Mouse (Mus musculus) layer of hippocampus, adult 9-10 months (tissue): ENCODE measurements around the gene Aspscr1.

Experiments
- DNase-seq: peaks from one replicate; pipeline ENCODE4 v3.0.0; 2022; ENCODE audit warnings: low spot score

The Aspscr1 gene

DNA sequence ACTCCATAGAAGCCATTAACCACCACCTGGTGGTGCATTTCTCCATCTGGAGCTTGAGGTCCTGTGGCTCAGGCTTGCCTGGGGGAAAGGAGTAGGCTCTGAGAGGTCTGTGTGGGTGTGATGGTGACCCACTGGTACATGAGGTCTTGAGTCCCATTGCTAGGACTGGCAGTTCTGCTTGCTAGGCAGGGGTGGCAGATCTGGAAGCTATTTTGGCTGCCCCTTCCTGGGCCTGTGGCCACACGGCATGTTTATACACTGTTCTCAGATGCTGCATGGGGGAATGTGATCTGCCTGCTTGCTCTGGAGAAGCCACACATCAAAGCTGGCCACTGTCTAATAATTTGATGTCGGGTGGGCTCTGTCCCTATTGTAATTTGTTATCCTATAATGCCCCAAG is 11.3 kb downstream of the Aspscr1 start:
- DNase-seq, result no peak

DNA sequence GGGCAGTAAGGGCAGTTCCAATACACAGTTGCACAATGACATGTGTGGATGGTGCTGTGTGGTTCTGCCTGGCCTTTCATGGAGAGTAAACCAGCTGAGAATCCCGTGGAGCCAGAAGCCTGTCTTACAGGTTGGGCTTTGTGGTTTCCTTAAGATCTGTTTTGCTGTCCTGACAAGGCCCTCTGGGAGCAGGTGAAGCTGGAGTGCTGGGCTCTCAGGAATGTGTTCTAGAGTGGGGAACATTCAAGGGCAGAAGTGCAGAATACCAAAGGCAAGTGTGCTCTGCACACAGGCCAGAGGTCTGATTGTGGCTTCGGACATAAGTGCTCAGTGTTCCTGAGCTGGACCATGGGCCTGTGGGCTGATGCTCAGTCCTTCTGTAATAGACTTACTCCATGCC is 11.9 kb downstream of the Aspscr1 start:
- no peak for DNase-seq

DNA sequence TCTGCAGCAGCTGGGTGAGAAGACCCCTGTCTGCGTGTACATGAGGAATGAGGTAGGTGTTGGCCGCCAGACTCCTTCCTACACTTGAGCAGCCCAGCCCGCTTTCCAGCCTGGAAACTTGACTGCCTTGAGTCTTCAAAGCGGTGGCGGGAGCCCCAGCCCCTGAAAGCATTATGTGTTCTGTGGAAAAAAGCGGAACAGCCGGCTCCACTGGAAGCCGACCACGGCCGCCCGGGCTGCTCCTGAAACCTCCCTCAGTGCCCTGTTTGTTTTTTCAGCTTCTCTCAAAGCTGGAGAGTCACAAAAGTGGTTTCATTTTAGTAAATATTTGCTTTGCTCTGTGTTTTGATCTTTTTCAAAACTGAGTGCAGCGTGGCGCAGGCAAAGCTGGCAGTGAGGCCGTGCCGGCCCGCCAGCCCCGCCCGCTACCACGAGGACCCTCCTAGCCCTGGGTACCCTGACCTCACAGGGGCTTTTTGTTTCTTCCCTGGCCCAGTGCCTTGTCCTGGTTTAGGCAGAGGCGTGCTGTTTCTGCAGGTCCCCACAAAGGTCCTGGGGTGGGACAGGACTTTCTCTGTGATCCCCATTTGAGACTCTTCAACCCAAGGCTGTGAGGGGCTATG is 14.0 kb downstream of the Aspscr1 start:
- no peak for DNase-seq

DNA sequence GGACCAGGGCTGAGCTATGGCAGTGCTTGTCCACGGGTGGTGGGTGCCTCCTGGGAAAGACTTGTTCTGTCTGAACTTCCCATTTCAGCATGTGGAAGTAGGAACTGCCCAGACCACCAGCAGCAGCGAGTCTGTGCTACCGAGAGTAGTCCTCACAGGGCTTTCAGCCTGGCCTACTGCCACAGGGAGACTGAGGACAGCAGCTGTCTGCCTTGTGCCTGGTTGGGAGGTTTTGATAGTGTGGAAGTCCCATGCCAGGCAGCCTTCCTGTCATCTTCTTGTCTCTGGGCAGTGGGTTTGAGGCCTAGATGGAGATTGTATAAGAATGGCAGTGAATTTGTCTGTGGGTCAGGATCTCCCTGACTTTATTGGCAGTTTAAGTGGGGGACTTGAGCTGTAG is 16.6 kb downstream of the Aspscr1 start:
- DNase-seq, result no peak

DNA sequence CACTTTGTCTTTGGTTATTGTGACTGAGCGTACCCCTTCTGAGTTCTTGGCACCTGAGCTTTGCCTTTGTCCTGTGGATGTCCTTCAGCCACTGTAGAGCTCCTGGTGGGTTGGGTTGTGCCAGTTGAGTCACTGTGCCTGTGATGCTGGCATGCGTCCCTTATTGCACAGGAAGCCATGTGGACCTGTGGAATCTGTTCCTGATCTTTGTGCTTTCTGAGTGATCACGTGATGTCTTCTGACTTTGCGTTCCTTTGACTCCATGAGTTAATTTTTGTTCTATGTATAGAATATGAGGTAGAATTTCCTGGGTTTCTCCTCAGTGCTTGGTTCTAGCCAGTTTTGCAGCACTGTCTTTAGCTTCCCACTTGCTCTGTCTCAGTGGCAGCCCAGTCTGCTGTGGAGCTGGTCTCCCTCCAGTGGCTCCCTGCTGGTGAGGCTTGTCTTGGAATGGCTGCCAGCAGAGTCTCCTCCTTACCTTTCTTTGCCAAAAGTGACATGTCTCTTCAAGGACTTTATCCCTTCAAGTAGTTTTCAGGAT is 19.8 kb downstream of the Aspscr1 start:
- no peak for DNase-seq

DNA sequence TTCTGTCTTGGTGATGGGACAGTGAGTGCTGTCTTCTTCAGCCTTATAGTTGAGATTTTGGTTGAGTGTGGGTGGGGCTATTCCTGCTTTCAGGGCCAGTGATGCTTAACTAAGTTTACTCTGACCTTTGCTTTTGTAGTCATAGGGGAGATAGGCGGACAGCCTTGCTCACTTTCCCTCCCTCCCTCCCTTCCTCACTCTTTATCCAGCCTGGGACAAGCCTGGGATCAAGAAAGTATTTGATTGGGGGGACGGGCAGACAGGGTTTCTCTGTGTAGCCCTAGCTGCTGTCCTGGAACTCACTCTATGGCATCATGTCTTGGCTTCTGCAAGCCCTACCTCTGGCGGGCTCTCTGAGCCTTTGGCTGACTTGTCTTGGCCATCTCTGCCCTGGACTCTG is 20.7 kb downstream of the Aspscr1 start:
- no peak for DNase-seq

DNA sequence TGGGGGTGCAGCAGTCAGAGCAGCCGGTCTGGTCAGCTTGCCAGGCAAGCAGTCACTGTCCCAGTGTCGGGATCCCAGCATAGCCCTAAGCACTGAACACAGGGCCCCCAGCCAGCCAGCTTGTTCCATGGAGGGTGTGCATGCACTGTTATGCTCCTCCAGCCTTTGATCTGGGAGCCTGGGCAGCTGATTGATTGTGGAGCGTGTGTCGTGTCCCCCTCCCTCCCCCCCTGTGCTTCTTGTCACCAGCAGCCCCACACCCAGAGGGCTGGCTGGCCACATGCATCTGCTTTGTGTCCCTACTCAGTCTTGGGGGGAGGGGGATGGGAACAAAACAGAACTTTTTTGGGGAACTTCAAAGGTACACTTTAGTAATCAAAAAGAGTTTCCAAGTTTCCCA is 22.4 kb downstream of the Aspscr1 start:
- DNase-seq, result no peak

DNA sequence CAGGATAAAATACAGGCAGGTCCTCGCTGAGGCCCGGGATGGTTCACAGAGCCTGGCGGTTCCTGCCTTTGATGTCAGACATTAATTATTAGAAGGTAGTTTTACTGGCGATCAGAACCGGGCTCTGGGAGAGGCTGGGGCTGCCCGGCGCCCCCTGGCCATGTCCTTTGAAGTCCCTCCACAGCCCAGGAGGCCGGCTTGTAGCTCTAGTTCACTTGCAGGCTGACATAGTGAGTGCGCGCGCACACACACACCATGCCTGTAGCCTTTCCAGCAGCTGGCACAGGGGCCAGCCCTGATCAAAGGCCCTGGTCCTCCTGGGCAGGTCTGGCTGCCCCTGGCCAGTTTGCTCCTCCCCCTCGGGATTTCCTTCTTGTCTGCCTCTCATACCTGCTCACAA is 22.9 kb downstream of the Aspscr1 start:
- DNase-seq, result no peak

DNA sequence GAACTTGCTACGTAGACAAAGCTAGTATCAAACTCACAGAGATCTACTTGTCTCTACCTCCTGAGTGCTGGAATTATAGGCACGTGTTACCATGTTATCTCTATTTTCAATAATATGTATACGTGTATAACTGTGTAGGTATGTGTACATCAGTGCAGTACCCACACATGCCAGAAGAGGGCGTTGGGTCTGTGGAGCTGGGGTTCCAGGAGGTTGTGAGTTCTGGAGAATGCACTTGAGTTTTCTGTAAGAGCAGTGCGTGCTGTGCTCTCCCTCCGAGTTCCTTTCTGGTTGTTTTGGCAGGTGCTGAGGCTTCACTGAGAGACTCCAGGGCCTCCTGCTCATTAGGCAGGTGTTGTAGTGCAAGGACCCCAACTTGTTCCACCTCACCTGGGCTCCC is 23.8 kb downstream of the Aspscr1 start:
- no peak for DNase-seq

DNA sequence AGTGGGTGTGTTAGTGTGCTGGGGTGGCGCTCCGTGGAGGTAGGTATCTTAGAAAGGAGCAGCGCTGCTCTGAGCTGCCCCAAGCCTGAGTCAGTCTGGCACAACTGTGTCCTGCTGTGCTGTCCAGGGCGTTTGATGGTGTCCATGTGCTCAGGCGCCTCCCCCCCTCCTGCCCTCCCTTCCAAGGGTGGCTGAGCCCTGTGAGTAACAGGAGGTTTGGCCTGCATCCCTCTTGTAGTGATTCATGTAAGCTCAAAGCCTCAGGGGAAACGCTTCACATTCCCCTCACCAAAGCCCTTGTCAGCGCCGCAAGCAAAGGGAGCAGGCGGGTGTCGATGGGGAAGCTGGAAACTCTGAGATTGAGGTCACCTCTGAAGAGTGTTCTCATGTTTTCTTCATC is 25.0 kb downstream of the Aspscr1 start:
- no peak for DNase-seq

DNA sequence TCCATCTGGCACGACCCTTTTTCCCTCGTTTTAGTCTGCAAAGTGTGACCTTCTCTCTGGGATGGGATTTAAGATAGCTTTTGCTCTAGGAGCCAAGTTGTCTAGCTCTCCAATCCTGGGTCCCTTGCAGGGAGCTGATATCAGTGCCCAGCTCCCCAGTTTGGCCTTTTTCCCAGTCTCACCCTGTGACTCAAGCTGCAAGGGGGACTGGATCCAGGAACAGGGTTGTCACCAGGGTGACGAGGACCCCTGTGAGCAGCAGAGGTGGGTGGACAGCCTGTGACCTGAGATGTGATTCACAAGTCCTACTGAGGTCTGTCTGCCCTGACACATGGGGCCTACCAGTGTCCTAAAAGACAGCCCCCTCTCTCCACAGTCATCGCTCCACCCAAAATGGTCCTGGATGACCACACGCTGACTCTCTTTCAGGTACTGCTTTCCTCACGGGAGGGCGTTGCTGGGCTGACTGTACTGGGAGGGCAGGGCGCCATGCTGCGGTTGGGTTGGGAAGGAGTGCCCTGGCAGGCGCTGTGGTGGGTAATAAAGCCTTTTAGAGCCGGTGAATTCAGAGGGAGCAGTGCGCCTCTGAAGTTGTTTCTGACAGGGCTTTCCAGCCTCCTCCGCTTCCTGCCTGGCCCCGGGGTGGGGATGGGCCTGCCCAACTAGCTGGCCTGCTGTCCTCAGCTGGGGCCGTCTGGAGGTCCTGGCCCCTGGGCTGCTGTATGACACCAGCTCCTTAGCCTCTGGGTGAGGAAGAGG is 31.1 kb downstream of the Aspscr1 start:
- DNase-seq, result no peak

DNA sequence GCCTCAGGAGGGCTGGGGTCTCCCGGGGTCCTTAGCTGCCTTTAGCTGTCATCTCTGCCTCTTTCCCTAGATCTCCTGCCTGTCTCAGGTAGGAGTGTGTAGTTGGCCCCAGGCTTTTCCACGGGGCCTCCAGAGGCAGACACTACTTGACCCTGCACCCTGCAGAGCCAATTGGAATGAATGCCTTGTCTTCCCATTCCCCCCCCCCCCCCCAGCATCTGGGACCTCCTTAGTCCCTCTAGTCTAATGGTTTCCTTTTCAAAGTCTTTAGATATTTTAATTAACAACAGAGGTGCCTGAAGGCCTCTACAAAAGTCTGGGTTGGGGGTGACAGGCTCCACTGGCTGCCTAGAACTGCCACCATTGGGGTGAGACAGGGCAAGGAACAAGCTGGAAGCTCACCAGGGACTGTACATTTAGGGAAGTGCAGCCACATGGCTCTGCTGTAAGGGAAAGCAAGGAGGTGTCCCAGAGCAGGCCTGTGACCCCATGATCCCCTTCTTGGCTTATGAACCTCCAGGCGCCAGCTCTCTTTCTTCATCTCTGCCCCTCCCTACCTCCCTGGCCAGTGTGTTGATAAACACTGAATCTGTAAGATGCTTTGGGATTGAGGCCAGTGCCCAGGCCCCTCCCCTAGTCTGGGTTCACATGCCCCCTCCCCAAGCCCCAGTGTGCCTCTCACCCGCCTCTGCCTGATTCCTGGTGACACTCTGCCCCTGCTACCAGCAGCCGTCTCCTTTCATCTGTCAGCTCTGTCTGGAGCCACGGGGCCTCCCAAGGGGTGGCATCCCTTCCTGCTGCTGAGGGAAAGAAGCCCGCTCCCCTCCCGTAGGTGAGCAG is 31.9 kb downstream of the Aspscr1 start:
- no peak for DNase-seq

DNA sequence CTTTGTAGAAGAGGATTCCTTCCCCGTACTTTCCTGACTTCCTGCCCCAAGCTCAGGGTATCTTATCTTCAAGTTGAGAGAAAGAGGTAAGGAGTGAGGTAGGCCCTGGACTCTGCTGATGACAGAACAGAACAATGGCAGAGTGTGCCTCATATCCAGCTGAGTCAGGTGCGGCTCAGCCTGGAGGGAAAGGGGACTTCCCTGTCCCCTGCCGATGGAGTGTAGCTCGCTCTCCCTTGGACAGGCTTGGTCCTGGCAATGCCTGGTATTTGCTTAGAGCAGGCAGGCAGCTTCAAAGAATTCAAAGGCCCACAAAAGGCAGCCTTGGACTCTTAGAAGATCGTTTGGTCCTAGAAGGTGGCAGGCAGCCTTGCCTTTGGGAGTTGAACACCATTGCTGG is 33.3 kb downstream of the Aspscr1 start:
- no peak for DNase-seq

DNA sequence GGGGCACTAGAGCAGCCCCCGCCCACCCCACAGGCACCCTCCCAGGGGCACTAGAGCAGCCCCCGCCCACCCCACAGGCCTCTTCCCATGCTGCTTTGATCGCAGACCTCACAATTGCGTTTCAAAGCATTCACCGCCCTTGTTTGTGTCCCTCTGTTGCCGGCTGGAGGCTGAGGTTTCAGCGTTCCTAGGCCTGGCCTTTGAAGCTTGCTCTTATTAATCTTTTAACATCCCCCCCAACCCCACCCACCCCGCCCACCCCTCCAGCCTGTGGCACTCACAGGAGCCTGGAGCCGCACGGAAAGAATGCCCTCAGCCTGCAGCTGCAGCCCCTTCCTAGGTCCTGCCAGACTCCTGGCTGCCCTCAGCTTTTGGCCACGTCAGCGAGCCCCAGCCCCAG is 34.5 kb downstream of the Aspscr1 start:
- DNase-seq, result no peak

DNA sequence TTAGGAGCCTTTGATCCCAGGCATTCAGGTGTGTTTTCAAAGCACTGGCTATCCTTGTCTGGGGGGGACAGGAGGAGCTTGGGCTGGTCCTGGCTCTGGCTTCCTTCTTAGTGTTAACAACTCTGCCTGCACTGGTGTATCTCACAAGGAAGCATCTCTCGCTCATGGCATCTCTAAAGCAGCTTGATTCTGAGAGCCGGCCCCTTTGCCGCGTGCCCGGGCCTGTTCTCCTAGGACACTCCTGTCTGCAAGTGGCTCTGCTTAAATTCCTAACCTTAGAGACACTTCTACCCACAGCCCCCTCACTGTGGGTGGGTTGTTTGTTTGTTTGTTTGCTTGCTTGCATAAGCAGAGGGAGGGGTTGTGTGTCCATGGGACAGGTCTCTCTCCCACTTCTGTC is 35.2 kb downstream of the Aspscr1 start:
- DNase-seq, result no peak

DNA sequence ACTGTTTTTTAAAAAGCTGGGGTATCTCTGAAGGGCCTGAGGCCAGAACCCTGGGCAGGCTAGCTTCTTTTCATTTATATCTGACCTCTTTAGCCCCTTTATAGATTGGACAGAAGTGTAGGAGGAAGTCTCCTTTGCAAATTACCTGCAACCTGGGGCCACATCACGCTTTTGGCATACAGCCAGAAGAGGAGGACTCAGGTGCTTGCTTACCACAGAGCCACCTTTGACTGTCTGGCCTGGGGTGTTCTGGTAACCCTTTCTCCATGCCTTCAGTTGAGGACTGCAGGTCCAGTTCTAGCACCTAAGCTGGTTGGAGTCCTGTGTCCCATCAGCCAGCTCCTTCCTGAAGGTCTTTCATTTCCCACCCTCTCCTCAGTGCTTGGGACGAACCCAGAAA is 36.8 kb downstream of the Aspscr1 start:
- DNase-seq, result no peak

DNA sequence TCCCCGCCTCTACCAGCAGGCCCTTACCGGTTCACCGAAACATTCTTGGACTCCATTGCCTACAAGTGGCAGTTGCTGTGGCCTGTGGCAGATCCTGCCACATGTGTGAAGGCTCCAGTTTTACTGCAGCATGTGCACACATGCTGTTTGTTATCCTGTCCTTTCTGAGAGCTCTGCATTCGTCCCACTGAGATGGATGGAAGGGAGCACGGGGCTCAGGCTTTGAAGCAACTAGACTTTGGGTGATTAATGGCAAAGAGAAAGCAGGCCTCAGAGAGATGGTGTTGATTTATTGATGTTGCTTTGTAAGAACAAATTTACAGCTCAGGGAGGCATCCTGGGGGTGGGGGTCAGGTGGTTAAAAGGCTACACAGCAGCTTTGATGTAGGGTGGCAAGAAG is 37.9 kb downstream of the Aspscr1 start:
- no peak for DNase-seq

DNA sequence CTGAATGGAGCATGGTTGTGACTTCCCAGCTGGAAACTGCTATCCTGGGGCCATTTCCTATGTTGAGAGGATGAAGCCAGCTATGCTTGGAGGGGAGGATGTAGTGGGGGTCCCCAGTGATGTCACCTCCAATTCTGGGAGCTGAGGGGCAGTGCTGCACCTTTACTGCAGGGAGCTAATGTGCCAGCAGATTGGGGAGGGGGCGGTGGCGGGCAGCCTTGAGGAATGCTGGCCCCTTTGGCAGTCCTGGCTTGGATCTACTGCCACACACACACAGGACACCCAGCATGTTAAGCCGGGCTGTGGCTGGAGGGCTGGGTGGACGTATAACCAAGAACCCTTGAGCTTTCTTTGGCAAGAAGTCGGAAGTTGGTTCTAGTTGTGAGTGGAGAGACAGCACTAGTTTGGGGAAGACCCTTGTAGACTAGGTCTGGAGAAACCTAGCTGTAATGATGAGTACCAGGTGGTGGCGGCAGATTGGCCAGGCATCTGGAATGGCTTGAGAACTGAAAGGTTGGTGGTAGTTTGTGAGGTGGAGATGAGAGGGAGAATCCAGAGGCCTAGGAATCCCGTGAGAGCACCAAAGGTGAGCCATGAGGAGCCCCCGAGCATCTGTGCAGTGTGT is 39.3 kb downstream of the Aspscr1 start:
- DNase-seq, result no peak

DNA sequence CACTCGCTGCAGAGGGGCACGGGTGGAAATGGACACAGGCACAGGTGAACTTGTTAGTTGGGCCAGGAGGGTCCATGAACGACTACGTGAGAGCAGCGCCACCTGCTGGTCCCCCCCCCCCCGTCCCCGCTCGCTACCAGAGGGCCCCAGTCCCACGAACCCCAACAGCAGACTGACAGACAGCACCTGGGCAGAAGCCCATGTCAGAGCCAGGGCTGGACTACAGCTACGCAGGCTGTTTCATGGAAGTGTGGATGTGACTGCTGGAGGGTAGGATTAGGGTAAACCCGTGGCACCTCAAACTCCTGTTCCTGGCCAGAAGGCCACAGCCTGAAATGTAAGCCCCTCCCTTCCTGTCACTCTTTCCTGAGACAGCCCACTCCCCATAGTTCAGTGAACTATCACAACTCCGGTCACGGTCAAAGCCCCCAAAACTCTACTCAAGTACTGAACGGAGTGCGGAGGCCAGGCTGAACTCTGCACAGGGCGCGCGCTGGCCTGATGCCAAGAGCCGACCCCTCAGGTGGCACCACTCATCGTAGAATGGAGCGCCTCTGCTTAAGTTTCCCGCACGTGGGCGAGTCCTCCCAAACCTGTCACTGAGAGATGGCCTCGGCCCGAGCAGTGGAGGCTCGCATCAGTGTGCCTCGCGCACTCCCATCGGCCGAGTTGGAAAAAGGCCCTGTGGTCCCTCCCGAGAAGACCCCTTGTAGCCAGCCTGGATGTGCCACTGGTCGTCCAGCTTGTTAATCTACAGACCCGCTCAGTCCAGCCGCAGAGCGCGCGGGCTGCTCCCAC is 40.2 kb downstream of the Aspscr1 start:
- DNase-seq, result no peak

DNA sequence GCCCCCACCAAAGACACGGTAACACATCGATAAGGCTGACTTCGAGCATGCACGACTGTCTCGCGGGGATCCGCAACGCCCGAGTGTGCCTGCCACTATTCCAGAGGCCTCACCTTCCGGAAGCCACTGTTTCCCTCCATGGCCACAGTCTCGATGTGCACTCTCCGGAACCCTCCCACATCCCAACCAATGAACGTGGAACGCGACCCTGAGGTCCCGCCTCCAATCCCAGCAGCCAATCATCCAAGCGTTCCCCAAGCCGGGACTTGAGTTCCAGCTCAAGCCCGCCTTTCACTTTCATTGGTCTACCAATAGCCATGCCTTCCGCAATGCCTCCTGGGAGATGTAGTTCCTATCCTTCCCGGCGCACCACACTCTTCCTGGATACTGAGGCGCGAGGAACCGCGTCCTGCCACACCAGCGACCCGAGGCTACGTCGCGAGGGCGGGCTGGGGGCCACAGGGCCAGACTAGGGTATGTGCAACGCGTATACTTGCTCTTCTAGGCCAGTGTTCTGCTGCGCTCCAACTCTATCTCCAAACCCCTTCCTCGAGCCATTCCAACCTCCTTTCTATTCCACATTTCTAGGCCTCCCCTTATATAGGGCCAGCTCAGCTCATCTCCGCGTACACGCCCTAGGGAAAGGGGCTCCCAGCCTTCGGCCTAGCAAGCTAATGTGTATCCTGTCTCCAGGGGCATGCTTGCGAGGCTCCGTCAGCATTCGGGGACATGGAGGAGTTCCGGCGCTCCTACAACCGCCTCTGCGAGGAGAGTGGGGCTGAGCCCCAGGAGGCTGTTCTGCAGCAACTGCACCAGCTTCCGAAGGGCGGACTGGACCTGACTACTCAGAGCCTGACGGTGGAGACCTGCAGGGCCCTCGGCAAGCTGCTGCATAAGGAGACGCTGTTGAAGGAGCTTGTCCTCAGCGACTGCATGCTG is 41.1 kb downstream of the Aspscr1 start, which contains the start of the genes Cenpx and Lrrc45:
Cenpx (minus strand) TSS at position 159 of the 939 bp plus-strand sequence.
Lrrc45 (plus strand) TSS at position 346 of the 939 bp plus-strand sequence.
- peak; percentile 95 for DNase-seq
